Mouse (Mus musculus) left cerebral cortex, adult 6 months (tissue): Measurements from ENCODE around the gene Smarca2. TPM values are rescaled to one million over a fixed set of nuclear protein-coding genes. Genes with fewer than 3 reads are reported as not detected.

Experiments
- long read RNA-seq, 2 experiments: library from polyadenylated mRNA; unstranded; transcript quantifications; one replicate each; pipeline ENCODE4 v2.0.0; 2019 to 2020
- polyA plus RNA-seq: library from polyadenylated mRNA; unstranded; fragments of <200 nt; fragmentation: Nextera tagmentation; gene quantifications from 2 replicates; pipeline ENCODE4 v1.2.3, GENCODE M21; 2021

Gene Smarca2
- 76.1 and 93.4 TPM in 2 replicates for polyA plus RNA-seq
- long read RNA-seq, experiment 1, full-length matches to known transcripts, result 16 of 330 reads
- long read RNA-seq, experiment 1, partial matches to known transcripts, result 235 of 330 reads
- long read RNA-seq, experiment 1, other reads (novel, unspliced or antisense), result 79 of 330 reads
- long read RNA-seq, experiment 2, partial matches to known transcripts, result 162 of 195 reads
- long read RNA-seq, experiment 2, other reads (novel, unspliced or antisense), result 27 of 195 reads

GRCm38 (mm10) chr19:26604755-26605300, at the start of gene Smarca2:
Gene Smarca2 (plus strand): TSS chr19:26605050.

